Mouse (Mus musculus): Measurements from ENCODE around the gene Gm26727. TPM values are rescaled to one million over a fixed set of nuclear protein-coding genes. Genes with fewer than 3 reads are reported as not detected.
"Not testable (repeated sequence)": the region's sequence is repeated elsewhere in the genome, so short reads cannot be mapped to it uniquely, and the experiment has no call there.

The Gm26727 gene
- not detected in 2 replicates for total RNA-seq (2021)
- long read RNA-seq, experiment 1, result 0 reads
- long read RNA-seq, experiment 2, result 0 reads

GRCm38 (mm10) chr2:67433081-67433480 lies at the start of gene Gm26727:
TSS of gene Gm26727 (minus strand) at chr2:67433181.
- DNase-seq, result no peak

DNA sequence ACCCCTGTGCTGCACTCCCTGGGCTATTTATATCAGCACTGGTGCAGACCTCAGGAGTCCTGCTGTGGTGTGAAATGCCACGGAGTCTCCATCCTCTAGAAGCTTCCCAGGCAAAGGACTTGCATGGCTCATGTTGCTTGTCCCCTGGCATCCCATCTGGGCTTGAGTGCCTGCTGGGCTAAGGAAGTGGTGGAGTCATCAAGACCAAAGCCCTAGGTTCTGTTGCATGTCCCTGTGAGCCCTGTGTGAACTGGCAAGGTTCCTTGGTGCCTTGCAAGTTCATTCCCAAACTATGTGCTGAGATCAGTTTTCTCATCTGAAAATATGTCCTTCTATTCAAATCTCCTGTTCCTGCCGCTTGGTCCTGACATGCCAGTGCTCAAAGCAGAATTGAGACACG lies 48.1 kb upstream of the Gm26727 start:
- no peak for DNase-seq

DNA sequence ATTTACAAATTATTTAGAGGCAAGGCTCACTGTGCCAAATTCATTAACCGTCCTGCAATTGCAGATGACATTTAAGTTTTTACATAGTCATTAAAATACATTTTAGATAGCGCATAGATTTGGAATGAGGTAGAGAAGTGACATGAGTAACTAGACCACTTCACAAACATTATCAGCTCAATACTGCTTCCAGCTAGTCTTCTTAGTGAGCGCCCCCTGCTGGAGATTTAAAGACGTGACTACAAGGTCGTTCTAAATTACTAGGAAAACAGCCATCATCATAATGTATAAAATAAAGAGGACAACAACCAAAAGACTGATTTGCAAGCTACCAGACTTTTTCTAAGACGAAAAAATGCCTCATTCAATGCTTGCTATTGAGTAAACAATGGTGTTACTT lies 44.8 kb upstream of the Gm26727 start:
- DNase-seq, result peak; percentile 72

DNA sequence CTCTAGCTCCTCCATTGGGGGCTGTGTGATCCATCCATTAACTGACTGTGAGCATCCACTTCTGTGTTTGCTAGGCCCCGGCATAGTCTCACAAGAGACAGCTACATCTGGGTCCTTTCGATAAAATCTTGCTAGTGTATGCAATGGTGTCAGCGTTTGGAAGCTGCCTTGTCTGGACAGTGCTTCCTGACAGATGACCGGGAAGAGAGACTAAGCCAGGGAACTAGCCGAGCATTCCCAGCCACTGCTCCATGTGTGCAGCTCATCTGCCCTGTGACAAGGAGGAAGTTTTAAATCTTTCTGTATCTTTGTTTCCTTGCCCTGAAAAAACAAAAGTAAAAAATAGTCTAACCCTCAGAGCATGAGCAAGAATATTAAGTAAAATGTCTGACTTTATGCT lies 37.0 kb upstream of the Gm26727 start:
- not testable (repeated sequence) for DNase-seq

GRCm38 (mm10) chr2:67467036-67467435 lies 34.1 kb upstream of the Gm26727 start:
- DNase-seq, result no peak

DNA sequence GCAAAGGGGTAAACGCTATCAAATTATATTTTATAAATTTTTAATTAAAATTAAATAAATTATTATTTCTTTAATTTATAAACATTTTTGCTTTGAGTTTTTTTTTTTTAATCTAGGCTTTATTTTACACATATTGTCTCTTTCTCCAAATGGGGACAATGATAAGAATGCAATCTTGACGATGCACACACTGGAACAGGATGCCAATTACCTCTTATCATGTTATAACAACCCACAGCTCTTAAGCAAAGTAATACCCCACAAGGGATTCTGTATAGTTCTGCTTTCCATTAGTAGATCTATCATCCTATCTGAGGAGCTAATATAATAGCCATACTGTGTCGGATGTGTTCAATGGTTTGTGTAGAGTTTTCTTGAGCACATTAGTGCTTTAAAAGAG lies 27.9 kb upstream of the Gm26727 start:
- no peak for DNase-seq

- no peak for DNase-seq
Measured at GRCm38 (mm10) chr2:67447206-67447605, 14.2 kb upstream of the Gm26727 start.

DNA sequence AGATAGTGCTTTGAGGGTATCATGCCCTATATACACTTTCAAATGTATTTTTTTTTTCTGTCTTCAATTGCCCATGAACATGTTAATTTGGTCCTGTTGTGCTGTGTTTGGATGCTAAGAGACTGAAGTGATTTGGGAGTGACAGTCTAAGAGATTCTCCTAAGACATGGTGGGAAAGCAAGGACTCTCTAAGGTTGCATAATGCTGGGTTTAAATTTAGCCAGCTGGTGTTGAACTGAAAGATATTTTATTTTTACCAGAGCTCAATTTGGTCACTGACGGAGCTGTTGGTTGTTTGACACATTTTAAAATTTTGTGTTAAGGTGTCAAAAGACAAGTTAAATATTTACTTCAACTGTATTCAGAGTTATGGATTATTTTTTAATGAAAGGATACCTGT lies 13.8 kb upstream of the Gm26727 start:
- DNase-seq, result no peak

- no peak for DNase-seq
Measured at GRCm38 (mm10) chr2:67445780-67446179, 12.8 kb upstream of the Gm26727 start, which contains the start of gene Xirp2. TSS of gene Xirp2 (plus strand) at chr2:67446002.

- no peak for DNase-seq
Measured at GRCm38 (mm10) chr2:67438309-67438708, 5.3 kb upstream of the Gm26727 start.

GRCm38 (mm10) chr2:67422799-67423198 lies 10.2 kb downstream of the Gm26727 start:
- DNase-seq, result no peak

DNA sequence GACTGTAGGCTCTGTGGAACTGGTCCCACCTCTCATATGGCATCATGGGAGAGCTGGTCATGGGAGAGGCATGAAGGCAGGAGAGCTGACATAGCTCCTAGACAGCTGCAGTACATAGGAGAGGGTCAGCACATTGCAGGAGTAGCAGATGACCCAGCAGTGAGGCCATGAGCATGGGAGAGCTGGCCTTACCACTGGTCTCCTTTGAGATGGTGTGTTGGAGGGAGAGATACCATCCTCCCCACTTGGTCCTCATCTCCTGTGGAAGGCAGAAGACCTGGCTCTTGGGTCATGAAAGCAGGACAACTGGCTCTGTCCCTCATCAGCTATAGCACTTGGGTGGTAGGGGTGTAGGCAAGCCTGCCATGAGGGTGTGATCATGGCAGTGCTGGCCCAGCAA lies 12.1 kb downstream of the Gm26727 start:
- no peak for DNase-seq

DNA sequence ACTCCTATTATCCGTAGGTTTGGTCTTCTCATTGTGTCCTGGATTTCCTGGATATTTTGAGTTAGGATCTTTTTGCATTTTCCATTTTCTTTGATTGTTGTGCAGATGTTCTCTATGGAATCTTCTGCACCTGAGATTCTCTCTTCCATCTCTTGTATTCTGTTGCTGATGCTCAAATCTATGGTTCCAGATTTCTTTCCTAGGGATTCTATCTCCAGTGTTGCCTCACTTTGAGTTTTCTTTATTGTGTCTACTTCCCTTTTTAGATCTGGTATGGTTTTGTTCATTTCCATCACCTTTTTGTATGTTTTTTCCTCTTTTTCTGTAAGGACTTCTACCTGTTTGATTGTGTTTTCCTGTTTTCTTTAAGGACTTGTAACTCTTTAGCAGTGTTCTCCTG lies 19.6 kb downstream of the Gm26727 start, which contains the start of gene Gm21830:
Gene Gm21830, plus strand, starts transcription at position 301 of the 400 bp plus-strand sequence.
- not testable (repeated sequence) for DNase-seq

Other genes with a start within 250 kb of the Gm26727 start
- not detected in 2 replicates for gene Gm21830, start 19.5 kb downstream of the Gm26727 start, total RNA-seq (2021)
- not detected in 2 replicates for gene Xirp2, start 12.8 kb upstream of the Gm26727 start, total RNA-seq (2021)
- gene B3galt1, start 132.7 kb upstream of the Gm26727 start, total RNA-seq (2021), result 6.6 and 9.3 TPM in 2 replicates